Mouse (Mus musculus) bone marrow, adult 2 months (tissue): ENCODE results near the gene Tmem104. TPM values are rescaled to one million over a fixed set of nuclear protein-coding genes. Genes with fewer than 3 reads are reported as not detected.

ENCODE experiments used
- H3K27ac ChIP-seq: fragments of 200-500 bp; 2 replicates; pipeline ENCODE4 v1.5.1; 2012; ENCODE audit warnings: low read depth, mild to moderate bottlenecking, control low read depth, inconsistent platforms, low read length; ENCODE audit not compliant: control insufficient read depth, poor library complexity, insufficient read depth
- H3K4me1 ChIP-seq: fragments of 200-500 bp; 2 replicates; pipeline ENCODE4 v1.6.1; 2011; ENCODE audit warnings: low read length; ENCODE audit not compliant: control insufficient read depth, insufficient read depth
- H3K4me3 ChIP-seq: fragments of 200-500 bp; replicated peaks from 2 replicates; pipeline ENCODE3; 2011; ENCODE audit warnings: mild to moderate bottlenecking, low read depth, low read length, control low read depth; ENCODE audit not compliant: control insufficient read depth
- CTCF ChIP-seq: fragments of 200-500 bp; IDR thresholded peaks from 2 replicates; pipeline ENCODE4 v1.5.1; 2011; ENCODE audit warnings: low read length, control low read depth; ENCODE audit not compliant: control insufficient read depth, insufficient read depth
- POLR2A ChIP-seq: fragments of 200-500 bp; IDR thresholded peaks from 2 replicates; pipeline ENCODE4 v1.6.1; 2011; ENCODE audit warnings: low read depth, mild to moderate bottlenecking, control low read depth, low read length, borderline replicate concordance; ENCODE audit not compliant: control insufficient read depth
- WGBS: fragments of 180-500 bp; shearing (Covaris S2); methylation state at CpG from one replicate; pipeline ENCODE4 v1.1.7; 2018; 5-methylcytosine and 5-hydroxymethylcytosine counted together
- polyA plus RNA-seq: library from polyadenylated mRNA; stranded (reverse); fragments of >200 nt; gene quantifications from 2 replicates; pipeline ENCODE4 v1.2.4, GENCODE M21; 2011; ENCODE audit warnings: low replicate concordance; ENCODE audit not compliant: missing spikeins, insufficient read depth, insufficient read length

Gene Tmem104
- polyA plus RNA-seq, 1 experiment: 5.8 TPM

- H3K4me1 ChIP-seq: peaks cover 2% of the 10 kb centered on the region
- no peak for TF ChIP-seq CTCF
- TF ChIP-seq POLR2A: no peak
- WGBS: 4% methylated on average over 62 of the region's 63 CpGs
- no peak overlapping the region for H3K4me3 ChIP-seq
- no peak overlapping the region for H3K27ac ChIP-seq
These were observed 62.6 kb downstream of the Tmem104 start for GRCm38 (mm10) chr11:115249721-115250404.

- Histone ChIP-seq H3K4me3 (no peak overlapping the region), H3K4me1 (peaks cover 2% of the 10 kb centered on the region), H3K27ac (no peak overlapping the region)
- 8% methylated on average over 36 of the region's 36 CpGs for WGBS
- no peak for TF ChIP-seq POLR2A
- no peak for TF ChIP-seq CTCF
These were observed 63.3 kb downstream of the Tmem104 start for GRCm38 (mm10) chr11:115250405-115251090.

GRCm38 (mm10) chr11:115251258-115251657, 64.0 kb downstream of the Tmem104 start:
- TF ChIP-seq POLR2A: no peak
- no peak for TF ChIP-seq CTCF
- Histone ChIP-seq H3K27ac (no peak overlapping the region), H3K4me1 (peaks cover 1% of the 10 kb centered on the region), H3K4me3 (no peak overlapping the region)
- 67% methylated on average over 3 of the region's 3 CpGs for WGBS

- Histone ChIP-seq H3K27ac (no peak overlapping the region), H3K4me3 (no peak overlapping the region), H3K4me1 (no peaks in the 10 kb centered on the region)
- TF ChIP-seq CTCF (no peak), POLR2A (no peak)
- WGBS: 20% methylated on average over 59 of the region's 59 CpGs
These were observed 70.7 kb downstream of the Tmem104 start for GRCm38 (mm10) chr11:115257775-115258510.

GRCm38 (mm10) chr11:115259134-115259533, 71.8 kb downstream of the Tmem104 start:
- WGBS: 77% methylated on average over 4 of the region's 4 CpGs
- H3K27ac ChIP-seq: no peak overlapping the region
- no peaks in the 10 kb centered on the region for H3K4me1 ChIP-seq
- TF ChIP-seq POLR2A (no peak), CTCF (no peak)
- H3K4me3 ChIP-seq: no peak overlapping the region

GRCm38 (mm10) chr11:115262954-115263353, 75.7 kb downstream of the Tmem104 start:
- 81% methylated on average over 11 of the region's 11 CpGs for WGBS
- no peak overlapping the region for H3K27ac ChIP-seq
- H3K4me1 ChIP-seq: no peaks in the 10 kb centered on the region
- H3K4me3 ChIP-seq: no peak overlapping the region
- TF ChIP-seq CTCF (no peak), POLR2A (no peak)

- no peak overlapping the region for H3K4me3 ChIP-seq
- WGBS: 51% methylated on average over 7 of the region's 7 CpGs
- no peak overlapping the region for H3K27ac ChIP-seq
- H3K4me1 ChIP-seq: no peaks in the 10 kb centered on the region
- TF ChIP-seq CTCF: no peak
- no peak for TF ChIP-seq POLR2A
These were observed 77.0 kb downstream of the Tmem104 start for GRCm38 (mm10) chr11:115264136-115264861.
